Mouse (Mus musculus) CH12.LX (cell line): ENCODE measurements around the gene 4833427G06Rik. TPM values are rescaled to one million over a fixed set of nuclear protein-coding genes. Genes with fewer than 3 reads are reported as not detected.

Source experiments
- DNase-seq: peaks from one replicate; pipeline ENCODE4 v3.0.0-alpha.2; 2013; ENCODE audit errors: extremely low read depth
- H3K27ac ChIP-seq: 2 replicates; pipeline ENCODE4 v1.5.1; 2012; ENCODE audit warnings: low read depth, mild to moderate bottlenecking, control low read depth, moderate library complexity; ENCODE audit not compliant: insufficient read depth
- H3K27me3 ChIP-seq: replicated peaks from 2 replicates; pipeline ENCODE3; 2012; ENCODE audit warnings: inconsistent platforms
- H3K36me3 ChIP-seq, 2 experiments: replicated peaks in 1 of 2; 2 replicates each; pipeline versions ENCODE3 to v1.6.1; 2012; ENCODE audit warnings: inconsistent platforms in 1 of 2, low read length in 1 of 2, mild to moderate bottlenecking in 1 of 2, mixed read lengths in 1 of 2, moderate library complexity in 1 of 2; ENCODE audit not compliant: control insufficient read depth in 1 of 2, insufficient read depth in 1 of 2
- H3K4me1 ChIP-seq, 2 experiments: 2 replicates each; pipeline ENCODE4 v1.6.1; 2012; ENCODE audit warnings: inconsistent platforms in 1 of 2, moderate library complexity in 1 of 2; ENCODE audit not compliant: insufficient read depth in 2 of 2, control insufficient read depth in 1 of 2
- H3K4me2 ChIP-seq: 2 replicates; pipeline ENCODE4 v1.6.1; 2012; ENCODE audit warnings: low read depth, mild to moderate bottlenecking, control low read depth; ENCODE audit not compliant: poor library complexity, insufficient read depth, severe bottlenecking
- H3K4me3 ChIP-seq, 3 experiments: fragments of 150-350 bp in 1 of 3; sonication (generic) in 1 of 3; replicated peaks in 1 of 3; 2 replicates each; pipeline versions ENCODE3 to v1.5.1; 2011 to 2012; ENCODE audit warnings: low read depth in 2 of 3, low read length in 2 of 3, mild to moderate bottlenecking in 2 of 3, moderate library complexity in 2 of 3, control low read depth in 1 of 3, improper control_type of control experiment in 1 of 3, inconsistent platforms in 1 of 3, mixed read lengths in 1 of 3; ENCODE audit not compliant: poor library complexity in 1 of 3
- H3K79me2 ChIP-seq: replicated peaks from 2 replicates; pipeline ENCODE4 v1.6.1; 2012; ENCODE audit warnings: mild to moderate bottlenecking, moderate library complexity; ENCODE audit not compliant: control insufficient read depth, poor library complexity, insufficient read depth, severe bottlenecking; ENCODE audit errors: extremely low read depth
- H3K9ac ChIP-seq: 2 replicates; pipeline ENCODE4 v1.6.1; 2012; ENCODE audit warnings: low read depth, mild to moderate bottlenecking, control low read depth, moderate library complexity; ENCODE audit not compliant: insufficient read depth
- H3K9me3 ChIP-seq: replicated peaks from 2 replicates; pipeline ENCODE3; 2012; ENCODE audit warnings: low read length, inconsistent platforms, mixed read lengths
- BHLHE40 ChIP-seq: IDR thresholded peaks from 2 replicates; pipeline ENCODE4 v1.6.1; 2011; ENCODE audit warnings: mild to moderate bottlenecking, low read depth, low read length, improper control_type of control experiment
- CHD2 ChIP-seq: IDR thresholded peaks from 2 replicates; pipeline ENCODE4 v1.6.1; 2011; ENCODE audit warnings: low read length, improper control_type of control experiment
- CTCF ChIP-seq, 2 experiments: IDR thresholded peaks in 1 of 2; conservative IDR thresholded peaks in 1 of 2; 2 replicates each; pipeline ENCODE4 v1.5.1; 2011 to 2012; ENCODE audit warnings: low read depth in 2 of 2, low read length in 2 of 2, improper control_type of control experiment in 1 of 2, inconsistent platforms in 1 of 2, mild to moderate bottlenecking in 1 of 2, moderate library complexity in 1 of 2
- ELF1 ChIP-seq: IDR thresholded peaks from 2 replicates; pipeline ENCODE4 v1.6.1; 2014; ENCODE audit warnings: low read depth, mild to moderate bottlenecking, inconsistent platforms, low read length, improper control_type of control experiment
- EP300 ChIP-seq: IDR thresholded peaks from 2 replicates; pipeline ENCODE4 v1.6.1; 2011; ENCODE audit warnings: low read length, improper control_type of control experiment
- ETS1 ChIP-seq: conservative IDR thresholded peaks from 2 replicates; pipeline ENCODE4 v1.6.1; 2012; ENCODE audit warnings: low read depth, mild to moderate bottlenecking, inconsistent platforms, low read length, improper control_type of control experiment, moderate library complexity
- HCFC1 ChIP-seq: IDR thresholded peaks from 2 replicates; pipeline ENCODE4 v1.6.1; 2012; ENCODE audit warnings: low read depth, mild to moderate bottlenecking, inconsistent platforms, low read length, improper control_type of control experiment
- IRF4 ChIP-seq: IDR thresholded peaks from 2 replicates; pipeline ENCODE4 v1.6.1; 2014; ENCODE audit warnings: low read depth, mild to moderate bottlenecking, inconsistent platforms, low read length, improper control_type of control experiment
- JUN ChIP-seq: IDR thresholded peaks from 2 replicates; pipeline ENCODE4 v1.6.1; 2011; ENCODE audit warnings: low read depth, mild to moderate bottlenecking, low read length, improper control_type of control experiment, moderate library complexity; ENCODE audit not compliant: insufficient read depth
- JUND ChIP-seq: conservative IDR thresholded peaks from 2 replicates; pipeline ENCODE4 v1.6.1; 2011; ENCODE audit warnings: low read depth, low read length, improper control_type of control experiment
- MAFK ChIP-seq: IDR thresholded peaks from 2 replicates; pipeline ENCODE4 v1.6.1; 2011; ENCODE audit warnings: low read length, improper control_type of control experiment; ENCODE audit not compliant: insufficient replicate concordance
- MAX ChIP-seq: IDR thresholded peaks from 2 replicates; pipeline ENCODE4 v1.6.1; 2011; ENCODE audit warnings: low read length, improper control_type of control experiment
- MEF2A ChIP-seq: IDR thresholded peaks from 2 replicates; pipeline ENCODE4 v1.6.1; 2014; ENCODE audit warnings: low read depth, mild to moderate bottlenecking, inconsistent platforms, low read length, improper control_type of control experiment, borderline replicate concordance
- MXI1 ChIP-seq: IDR thresholded peaks from 2 replicates; pipeline ENCODE4 v1.6.1; 2011; ENCODE audit warnings: mild to moderate bottlenecking, low read depth, low read length, improper control_type of control experiment
- MYC ChIP-seq: IDR thresholded peaks from 2 replicates; pipeline ENCODE4 v1.6.1; 2011; ENCODE audit warnings: low read depth, mild to moderate bottlenecking, improper control_type of control experiment, low read length
- NELFE ChIP-seq: IDR thresholded peaks from 2 replicates; pipeline ENCODE4 v1.6.1; 2011; ENCODE audit warnings: low read depth, low read length, improper control_type of control experiment
- PAX5 ChIP-seq: IDR thresholded peaks from 2 replicates; pipeline ENCODE4 v1.6.1; 2012; ENCODE audit warnings: low read length, inconsistent platforms, mixed read lengths
- TBP ChIP-seq: conservative IDR thresholded peaks from 2 replicates; pipeline ENCODE4 v1.6.1; 2011; ENCODE audit warnings: low read depth, low read length, improper control_type of control experiment
- TCF12 ChIP-seq: IDR thresholded peaks from 2 replicates; pipeline ENCODE4 v1.6.1; 2014; ENCODE audit warnings: low read depth, mild to moderate bottlenecking, inconsistent platforms, low read length, improper control_type of control experiment
- UBTF ChIP-seq: IDR thresholded peaks from 2 replicates; pipeline ENCODE4 v1.6.1; 2012; ENCODE audit warnings: low read depth, mild to moderate bottlenecking, inconsistent platforms, low read length, improper control_type of control experiment, moderate library complexity
- USF2 ChIP-seq: conservative IDR thresholded peaks from 2 replicates; pipeline ENCODE4 v1.6.1; 2011; ENCODE audit warnings: low read depth, low read length, improper control_type of control experiment
- ZC3H11A ChIP-seq: IDR thresholded peaks from 2 replicates; pipeline ENCODE4 v1.6.1; 2012; ENCODE audit warnings: low read depth, mild to moderate bottlenecking, inconsistent platforms, low read length, improper control_type of control experiment
- ZKSCAN1 ChIP-seq: IDR thresholded peaks from 2 replicates; pipeline ENCODE4 v1.6.1; 2012; ENCODE audit warnings: low read depth, inconsistent platforms, low read length, improper control_type of control experiment, borderline replicate concordance
- dilution Hi-C: fragments of 300-500 bp; cut with MboI; formaldehyde crosslinking; loops from 2 replicates; pipeline ENCODE4 v1.14.3; 2020; ENCODE audit warnings: low sequenced_read_pairs; ENCODE audit not compliant: extremely low pct_unique_long_range_greater_than_20kb, extremely low pct_ligation_motif_present
- in situ Hi-C: fragments of 300-500 bp; cut with MboI; formaldehyde crosslinking; loops from 3 replicates; pipeline ENCODE4 v1.14.3; 2019; ENCODE audit warnings: low sequenced_read_pairs, low pct_ligation_motif_present, low pct_unique_long_range_greater_than_20kb, mixed read lengths
- polyA plus RNA-seq: library from polyadenylated mRNA; unstranded; fragments of >175 nt; gene quantifications from 2 replicates; pipeline ENCODE4 v1.2.1, GENCODE M21; 2012; ENCODE audit warnings: low read depth; ENCODE audit not compliant: insufficient read length
- total RNA-seq, 2 experiments: library from RNA; depleted of rRNA; stranded (reverse); fragments of 300-350 nt in 1 of 2; fragments of >200 nt in 1 of 2; gene quantifications; 2 replicates each; pipeline ENCODE4 v1.2.3; 2012 to 2014

The 4833427G06Rik gene
- total and polyA plus RNA-seq, 3 experiments = 0.25 TPM; not detected in 2

- H3K4me2 ChIP-seq = peak overlapping the region; percentile 74
- H3K4me1 ChIP-seq = peaks cover 13 to 52% of the 10 kb centered on the region in 2 experiments; a peak in 3 of 4 replicates
- no peak overlapping the region for H3K4me3 ChIP-seq
- H3K27ac ChIP-seq = peak overlapping the region; percentile 79
- peak; percentile 68 for DNase-seq
- dilution Hi-C loops = no loop called here
- in situ Hi-C loops = no loop called here
- TF ChIP-seq BHLHE40 = peak; percentile 26; the same call in 1 of the 2 replicates
- no peak for TF ChIP-seq PAX5
- peak; percentile 80 for TF ChIP-seq TCF12
- TF ChIP-seq MAX = peak; percentile 76
- TF ChIP-seq JUND = peak; percentile 45; the same call in 1 of the 2 replicates
- peak; percentile 44; the same call in 1 of the 2 replicates for TF ChIP-seq ETS1
- TF ChIP-seq NELFE = 0 out of 2 replicates have a peak, but pooled peaks have one; percentile 28
- no peak for TF ChIP-seq MAFK
- peak; percentile 57; the same call in 1 of the 2 replicates for TF ChIP-seq MEF2A
- TF ChIP-seq MYC = peak; percentile 82; the same call in 1 of the 2 replicates
- TF ChIP-seq ZC3H11A = no peak
- TF ChIP-seq CHD2 = 0 out of 2 replicates have a peak, but pooled peaks have one; percentile 13
- peak; percentile 53 for TF ChIP-seq IRF4
- TF ChIP-seq ZKSCAN1 = peak; percentile 21; the same call in 1 of the 2 replicates
- TF ChIP-seq MXI1 = peak; percentile 67
- TF ChIP-seq EP300 = peak; percentile 88
- H3K27me3 ChIP-seq = no peaks in the 10 kb centered on the region
- peak overlapping the region; percentile 19 for H3K9ac ChIP-seq
- no peaks in the 10 kb centered on the region for H3K79me2 ChIP-seq
- no peaks in the 10 kb centered on the region for H3K36me3 ChIP-seq
- no peaks in the 10 kb centered on the region for H3K9me3 ChIP-seq
Measured at GRCm38 (mm10) chr9:51032785-51033529, 68.9 kb downstream of the 4833427G06Rik start.

GRCm38 (mm10) chr9:51032291-51032690, 69.6 kb downstream of the 4833427G06Rik start:
- peak overlapping the region; percentile 74 for H3K27ac ChIP-seq
- no peaks in the 10 kb centered on the region for H3K9me3 ChIP-seq
- H3K4me3 ChIP-seq = no peak overlapping the region
- peak overlapping the region; percentile 19 for H3K9ac ChIP-seq
- H3K4me2 ChIP-seq = peak overlapping the region; percentile 74
- in situ Hi-C loops (no loop called here), dilution Hi-C loops (no loop called here)
- H3K27me3 ChIP-seq = no peaks in the 10 kb centered on the region
- DNase-seq = peak; percentile 9
- no peaks in the 10 kb centered on the region for H3K79me2 ChIP-seq
- TF ChIP-seq JUND = no peak
- TF ChIP-seq ZKSCAN1 = no peak
- no peak for TF ChIP-seq ETS1
- TF ChIP-seq MXI1 = no peak
- no peak for TF ChIP-seq UBTF
- no peak for TF ChIP-seq BHLHE40
- no peak for TF ChIP-seq CHD2
- TF ChIP-seq ELF1 = no peak
- TF ChIP-seq MEF2A = no peak
- TF ChIP-seq TBP = no peak
- TF ChIP-seq HCFC1 = no peak
- TF ChIP-seq CTCF (conservative IDR thresholded peaks at IDR 0.05 in 1 of 2, IDR thresholded peaks at IDR 0.05 in 1 of 2; ENCODE audit: low read depth in 2 of 2, low read length in 2 of 2) = no peak
- TF ChIP-seq JUN = no peak
- TF ChIP-seq USF2 = no peak
- H3K36me3 ChIP-seq = no peaks in the 10 kb centered on the region
- peaks cover 13 to 52% of the 10 kb centered on the region in 2 experiments; a peak in 3 of 4 replicates for H3K4me1 ChIP-seq
